Mouse (Mus musculus) embryonic facial prominence, embryonic 11.5 days (tissue): ENCODE data around the gene Ifnz. TPM values are rescaled to one million over a fixed set of nuclear protein-coding genes. Genes with fewer than 3 reads are reported as not detected.
"Not testable (repeated sequence)": the region's sequence is repeated elsewhere in the genome, so short reads cannot be mapped to it uniquely, and the experiment has no call there.

ENCODE experiments used
- ATAC-seq: fragments of 200-750 bp; cut with Nextera tagmentation; replicated peaks from 2 replicates; pipeline ENCODE4 v1.8.0; 2017; ENCODE audit warnings: low read depth; ENCODE audit not compliant: insufficient number of reproducible peaks, low FRiP score, low TSS enrichment
- DNase-seq: peaks from one replicate; pipeline ENCODE4 v3.0.0-alpha.2; 2015; ENCODE audit warnings: low spot score
- H3K27ac ChIP-seq: fragments of 300-500 bp; sonication (generic); replicated peaks from 2 replicates; pipeline ENCODE4 v1.5.1; 2014; ENCODE audit warnings: mild to moderate bottlenecking, low read depth, low read length, control low read depth
- H3K27me3 ChIP-seq: fragments of 300-500 bp; sonication (generic); 2 replicates; pipeline ENCODE4 v1.6.1; 2014; ENCODE audit warnings: mild to moderate bottlenecking, low read length, moderate library complexity, mixed read lengths; ENCODE audit not compliant: control insufficient read depth, insufficient read depth
- H3K36me3 ChIP-seq: fragments of 300-500 bp; sonication (generic); replicated peaks from 2 replicates; pipeline ENCODE4 v1.6.1; 2014; ENCODE audit warnings: low read depth, mild to moderate bottlenecking, low read length, moderate library complexity, mixed read lengths; ENCODE audit not compliant: control insufficient read depth, insufficient read depth
- H3K4me1 ChIP-seq: fragments of 300-500 bp; sonication (generic); 2 replicates; pipeline ENCODE4 v1.6.1; 2014; ENCODE audit warnings: low read length, mixed read lengths; ENCODE audit not compliant: control insufficient read depth, insufficient read depth
- H3K4me2 ChIP-seq: fragments of 300-500 bp; sonication (generic); 2 replicates; pipeline ENCODE4 v1.6.1; 2014; ENCODE audit warnings: low read depth, mild to moderate bottlenecking, control low read depth, low read length, moderate library complexity
- H3K4me3 ChIP-seq: fragments of 300-500 bp; sonication (generic); 2 replicates; pipeline ENCODE4 v1.5.1; 2014; ENCODE audit warnings: low read depth, low read length, control low read depth
- H3K9ac ChIP-seq: fragments of 300-500 bp; sonication (generic); replicated peaks from 2 replicates; pipeline ENCODE4 v1.6.1; 2014; ENCODE audit warnings: mild to moderate bottlenecking, control low read depth, low read length
- H3K9me3 ChIP-seq: fragments of 300-500 bp; sonication (generic); replicated peaks from 2 replicates; pipeline ENCODE4 v1.6.1; 2016; ENCODE audit warnings: mild to moderate bottlenecking, low read length, inconsistent platforms, mixed read lengths; ENCODE audit not compliant: control insufficient read depth
- WGBS: fragments of 180-500 bp; shearing (Covaris S2); extraction: QIAGEN DNeasy Blood & Tissue Kit; methylation state at CpG from one replicate; pipeline ENCODE4 v1.1.7; 2014; 5-methylcytosine and 5-hydroxymethylcytosine counted together
- polyA plus RNA-seq: library from polyadenylated mRNA; unstranded; fragments of >200 nt; fragmentation: Nextera tagmentation; extraction: Ambion mirVana; gene quantifications from 2 replicates; pipeline ENCODE4 v1.2.1, GENCODE M21; 2014

Gene Ifnz
- polyA plus RNA-seq, 1 experiment from 2014 or later, result 0.28 TPM

GRCm38 (mm10) chr4:88819659-88820058 lies 37.7 kb downstream of the Ifnz start, which contains the start of gene Ifna11:
TSS of gene Ifna11 (plus strand) at chr4:88819959.
- 87% methylated on average over 1 of the region's 1 CpGs for WGBS
- H3K27me3 ChIP-seq, result no peaks in the 10 kb centered on the region
- H3K4me1 ChIP-seq, result no peaks in the 10 kb centered on the region
- H3K9me3 ChIP-seq, result no peaks in the 10 kb centered on the region
- no peak for DNase-seq
- no peaks in the 10 kb centered on the region for H3K36me3 ChIP-seq
- H3K27ac ChIP-seq, result no peak within 1 kb of the TSS
- ATAC-seq, result no peak
- no peak within 1 kb of the TSS for H3K9ac ChIP-seq
- no peak within 1 kb of the TSS for H3K4me3 ChIP-seq
- no peak within 1 kb of the TSS for H3K4me2 ChIP-seq

GRCm38 (mm10) chr4:88822995-88823394 lies 41.1 kb downstream of the Ifnz start:
- no peak overlapping the region for H3K4me3 ChIP-seq
- no peaks in the 10 kb centered on the region for H3K4me1 ChIP-seq
- H3K27ac ChIP-seq, result no peak overlapping the region
- ATAC-seq (no peak), DNase-seq (peak; percentile 39)
- H3K27me3 ChIP-seq, result no peaks in the 10 kb centered on the region
- no peaks in the 10 kb centered on the region for H3K36me3 ChIP-seq
- H3K9me3 ChIP-seq, result no peaks in the 10 kb centered on the region
- no peak overlapping the region for H3K4me2 ChIP-seq
- 24% methylated on average over 4 of the region's 4 CpGs for WGBS
- no peak overlapping the region for H3K9ac ChIP-seq

- ATAC-seq, H3K27ac ChIP-seq, DNase-seq, H3K36me3 ChIP-seq, H3K27me3 ChIP-seq, H3K9me3 ChIP-seq, H3K4me2 ChIP-seq, H3K4me3 ChIP-seq, H3K4me1 ChIP-seq, H3K9ac ChIP-seq: not testable (repeated sequence)
These were observed 45.2 kb downstream of the Ifnz start, which contains the start of gene Ifna6 for GRCm38 (mm10) chr4:88827116-88827515. TSS of gene Ifna6 (plus strand) at chr4:88827416.

GRCm38 (mm10) chr4:88830523-88830922 lies 48.6 kb downstream of the Ifnz start:
- H3K9me3 ChIP-seq, result no peaks in the 10 kb centered on the region
- H3K4me1 ChIP-seq, result no peaks in the 10 kb centered on the region
- H3K4me3 ChIP-seq, result no peak overlapping the region
- H3K36me3 ChIP-seq, result no peaks in the 10 kb centered on the region
- no peak overlapping the region for H3K9ac ChIP-seq
- no peaks in the 10 kb centered on the region for H3K27me3 ChIP-seq
- DNase-seq (peak; percentile 59), ATAC-seq (no peak)
- 30% methylated on average over 4 of the region's 4 CpGs for WGBS
- H3K27ac ChIP-seq, result no peak overlapping the region
- no peak overlapping the region for H3K4me2 ChIP-seq

Other genes with a start within 250 kb of the Ifnz start
- gene Ifna15, start 223.9 kb upstream of the Ifnz start, polyA plus RNA-seq, result not detected in 2 replicates
- gene Ifna14, start 210.3 kb upstream of the Ifnz start, polyA plus RNA-seq, result not detected in 2 replicates
- gene Ifna9, start 189.7 kb upstream of the Ifnz start, polyA plus RNA-seq, result not detected in 2 replicates
- not detected in 2 replicates for gene Ifna12, start 178.8 kb upstream of the Ifnz start, polyA plus RNA-seq
- gene C87499, start 147.7 kb upstream of the Ifnz start, polyA plus RNA-seq, result not detected in 2 replicates
- 0.26 TPM in 1 of 2 replicates, not detected in the other for gene Ifna13, start 137.7 kb upstream of the Ifnz start, polyA plus RNA-seq
- gene Ifna16, start 105.2 kb upstream of the Ifnz start, polyA plus RNA-seq, result not detected in 2 replicates
- gene Ifna2, start 98.2 kb upstream of the Ifnz start, polyA plus RNA-seq, result not detected in 2 replicates
- gene Ifnab, start 90.8 kb upstream of the Ifnz start, polyA plus RNA-seq, result not detected in 2 replicates
- 1.6 and 1.7 TPM in 2 replicates for gene Gm26566, start 60.3 kb upstream of the Ifnz start, polyA plus RNA-seq
- 162 and 180 TPM in 2 replicates for gene Klhl9, start 59.7 kb upstream of the Ifnz start, polyA plus RNA-seq
- gene Gm13271, start 27.3 kb upstream of the Ifnz start, polyA plus RNA-seq, result not detected in 2 replicates
- gene Gm13283, start 22.0 kb upstream of the Ifnz start, polyA plus RNA-seq, result 0.20 and 0.28 TPM in 2 replicates
- gene Gm13290, start 8.3 kb upstream of the Ifnz start, polyA plus RNA-seq, result 0.22 TPM in 1 of 2 replicates, not detected in the other
- gene Gm13289, start 5.2 kb upstream of the Ifnz start, polyA plus RNA-seq, result not detected in 2 replicates
- not detected in 2 replicates for gene Gm13272, start 2.3 kb upstream of the Ifnz start, polyA plus RNA-seq
- not detected in 2 replicates for gene Gm13276, start 3.6 kb downstream of the Ifnz start, polyA plus RNA-seq
- not detected in 2 replicates for gene Gm13277, start 6.5 kb downstream of the Ifnz start, polyA plus RNA-seq
- gene Gm13278, start 9.4 kb downstream of the Ifnz start, polyA plus RNA-seq, result not detected in 2 replicates
- not detected in 2 replicates for gene Gm13275, start 12.4 kb downstream of the Ifnz start, polyA plus RNA-seq
- gene Gm13279, start 15.3 kb downstream of the Ifnz start, polyA plus RNA-seq, result not detected in 2 replicates
- 0.86 and 1.2 TPM in 2 replicates for gene Gm13285, start 17.5 kb downstream of the Ifnz start, polyA plus RNA-seq
- not detected in 2 replicates for gene Gm13287, start 21.1 kb downstream of the Ifnz start, polyA plus RNA-seq
- not detected in 2 replicates for gene Gm13288, start 23.4 kb downstream of the Ifnz start, polyA plus RNA-seq
- gene Ifna7, start 34.1 kb downstream of the Ifnz start, polyA plus RNA-seq, result not detected in 2 replicates
- not detected in 2 replicates for gene Ifna11, start 37.8 kb downstream of the Ifnz start, polyA plus RNA-seq
- not detected in 2 replicates for gene Ifna6, start 45.3 kb downstream of the Ifnz start, polyA plus RNA-seq
- gene Ifna5, start 53.4 kb downstream of the Ifnz start, polyA plus RNA-seq, result not detected in 2 replicates
- gene Ifna4, start 59.7 kb downstream of the Ifnz start, polyA plus RNA-seq, result not detected in 2 replicates
- gene Ifna1, start 68.0 kb downstream of the Ifnz start, polyA plus RNA-seq, result not detected in 2 replicates
- gene Ifne, start 98.1 kb downstream of the Ifnz start, polyA plus RNA-seq, result not detected in 2 replicates